ENCODE assay signal across 21 mouse cellular contexts in the genomic region with DNA sequence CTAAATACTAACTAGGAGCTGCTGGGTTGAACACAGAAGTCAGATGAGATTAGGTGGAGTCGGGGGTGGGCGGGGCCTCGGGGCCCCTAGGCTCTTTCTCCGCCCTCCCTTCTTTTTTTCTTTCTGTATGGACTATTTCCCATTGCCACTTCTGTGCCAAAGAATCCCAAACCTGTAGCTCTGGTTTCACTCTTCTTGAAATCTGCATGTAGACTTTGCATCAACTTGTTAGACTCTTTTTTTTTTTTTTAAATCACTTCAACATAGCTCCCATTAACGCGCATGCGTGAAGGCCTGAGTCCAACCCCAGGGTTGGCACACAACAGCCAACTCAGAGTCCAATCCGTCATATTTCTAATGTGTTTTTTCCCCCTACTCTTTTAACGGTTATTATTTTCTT.
"Had no signal": no experiment of that assay in that cellular context is flagged by ENCODE, and none has a peak within 500 bp of the region (broad histone marks: within the 10 kb centered on the region; RNA-seq: fewer than 3 reads in every experiment).

No protein-coding gene starts in this region.

- DNase-seq: gastrocnemius, postnatal 14 days; heart, adult 18-20 months; heart, postnatal 10 days; heart, postnatal 36 days; kidney, adult 18-20 months; kidney, adult 9 months; kidney, postnatal 10 days; kidney, postnatal 36 days; layer of hippocampus, adult 9-11 months; layer of hippocampus, postnatal 36 days; left cerebral cortex, postnatal 4 days had no signal

- H3K27ac ChIP-seq: heart, embryonic 10.5 days; hindbrain, embryonic 13.5 days; hindbrain, embryonic 15.5 days; hindbrain, postnatal 0 days; limb, embryonic 13.5 days; limb, embryonic 15.5 days; liver, embryonic 12.5 days; liver, embryonic 14.5 days had no signal

- H3K4me3 ChIP-seq: heart, embryonic 10.5 days; heart, embryonic 12.5 days; hindbrain, embryonic 13.5 days; hindbrain, embryonic 15.5 days; limb, embryonic 13.5 days; limb, embryonic 15.5 days; liver, embryonic 12.5 days had no signal

- ATAC-seq: hindbrain, postnatal 0 days; intestine, embryonic 16.5 days; liver, embryonic 12.5 days had no signal

- H3K36me3 ChIP-seq: heart, embryonic 10.5 days; heart, embryonic 12.5 days; hindbrain, embryonic 13.5 days; hindbrain, embryonic 15.5 days; limb, embryonic 13.5 days; limb, embryonic 15.5 days; liver, embryonic 12.5 days had no signal

- H3K9ac ChIP-seq: heart, embryonic 12.5 days; hindbrain, embryonic 13.5 days; hindbrain, embryonic 15.5 days; limb, embryonic 13.5 days; limb, embryonic 15.5 days; liver, embryonic 12.5 days; liver, embryonic 14.5 days had no signal

- H3K4me1 ChIP-seq: heart, embryonic 10.5 days; heart, embryonic 12.5 days; hindbrain, embryonic 13.5 days; hindbrain, embryonic 15.5 days; limb, embryonic 13.5 days; limb, embryonic 15.5 days; liver, embryonic 12.5 days had no signal

- H3K27me3 ChIP-seq: heart, embryonic 12.5 days; hindbrain, embryonic 13.5 days; hindbrain, embryonic 15.5 days; limb, embryonic 13.5 days; limb, embryonic 15.5 days; liver, embryonic 12.5 days had no signal

- H3K9me3 ChIP-seq: heart, embryonic 10.5 days; hindbrain, embryonic 13.5 days; hindbrain, embryonic 15.5 days; limb, embryonic 15.5 days; liver, embryonic 12.5 days had no signal

- H3K4me2 ChIP-seq: heart, embryonic 12.5 days; hindbrain, embryonic 13.5 days; hindbrain, embryonic 15.5 days; limb, embryonic 13.5 days; limb, embryonic 15.5 days; liver, embryonic 12.5 days had no signal
